Mouse (Mus musculus) c-Kit-positive CD71-positive TER-119-negative erythroid progenitor cells, embryonic 14.5 days (primary cell): ENCODE measurements around the gene Vmn1r188.
"Not testable (repeated sequence)": the region's sequence is repeated elsewhere in the genome, so short reads cannot be mapped to it uniquely, and the experiment has no call there.

Experiments
- DNase-seq: peaks from one replicate; pipeline ENCODE4 v3.0.0-alpha.2; 2013; ENCODE audit warnings: low read depth

Gene Vmn1r188

GRCm38 (mm10) chr13:22049737-22050440 lies 34.4 kb upstream of the Vmn1r188 start:
- no peak for DNase-seq

GRCm38 (mm10) chr13:22050591-22051522 lies 33.4 kb upstream of the Vmn1r188 start:
- peak; percentile 90 for DNase-seq

DNA sequence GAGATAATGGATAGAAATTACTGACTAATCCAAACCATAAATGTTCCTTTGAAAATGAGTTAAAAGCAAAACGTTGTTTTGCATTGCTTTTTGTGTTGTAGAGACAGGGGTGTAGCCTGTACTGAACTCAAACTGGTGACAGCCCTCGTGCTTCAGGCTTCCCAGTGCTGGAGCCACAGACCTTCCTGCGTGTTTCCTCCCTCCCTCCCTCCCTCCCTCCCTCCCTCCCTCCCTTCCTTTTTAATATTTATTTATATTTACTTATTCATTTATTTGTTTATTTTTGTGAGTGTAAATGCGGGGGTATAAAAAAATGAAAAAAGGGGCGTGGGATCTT lies 32.7 kb upstream of the Vmn1r188 start:
- no peak for DNase-seq

- no peak for DNase-seq
Measured at GRCm38 (mm10) chr13:22053754-22054153, 30.5 kb upstream of the Vmn1r188 start.

- no peak for DNase-seq
Measured at GRCm38 (mm10) chr13:22061422-22061821, 22.8 kb upstream of the Vmn1r188 start.

DNA sequence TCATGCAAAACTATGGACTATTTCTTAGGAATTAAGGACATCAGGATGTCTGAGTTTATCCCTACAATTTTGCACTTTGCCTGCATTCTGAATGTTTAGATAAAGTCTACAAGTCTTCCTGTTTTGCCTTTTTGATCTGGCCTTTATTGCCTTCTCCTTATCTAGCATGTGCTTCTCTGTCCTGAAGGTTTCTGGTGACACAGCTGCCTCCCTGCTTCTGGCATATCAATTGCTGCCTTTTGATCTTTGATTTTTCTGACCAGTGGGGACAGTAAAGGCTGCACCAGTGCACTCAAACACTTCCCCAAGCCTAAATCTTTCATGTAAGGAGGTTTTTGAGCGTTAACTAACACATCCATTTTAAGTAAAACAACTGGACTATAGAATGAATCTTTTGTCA lies 20.8 kb upstream of the Vmn1r188 start:
- DNase-seq, result no peak

- not testable (repeated sequence) for DNase-seq
Measured at GRCm38 (mm10) chr13:22105724-22106123, 21.5 kb downstream of the Vmn1r188 start, which contains the start of gene Vmn1r189. Vmn1r189 (minus strand) TSS chr13:22105824.

DNA sequence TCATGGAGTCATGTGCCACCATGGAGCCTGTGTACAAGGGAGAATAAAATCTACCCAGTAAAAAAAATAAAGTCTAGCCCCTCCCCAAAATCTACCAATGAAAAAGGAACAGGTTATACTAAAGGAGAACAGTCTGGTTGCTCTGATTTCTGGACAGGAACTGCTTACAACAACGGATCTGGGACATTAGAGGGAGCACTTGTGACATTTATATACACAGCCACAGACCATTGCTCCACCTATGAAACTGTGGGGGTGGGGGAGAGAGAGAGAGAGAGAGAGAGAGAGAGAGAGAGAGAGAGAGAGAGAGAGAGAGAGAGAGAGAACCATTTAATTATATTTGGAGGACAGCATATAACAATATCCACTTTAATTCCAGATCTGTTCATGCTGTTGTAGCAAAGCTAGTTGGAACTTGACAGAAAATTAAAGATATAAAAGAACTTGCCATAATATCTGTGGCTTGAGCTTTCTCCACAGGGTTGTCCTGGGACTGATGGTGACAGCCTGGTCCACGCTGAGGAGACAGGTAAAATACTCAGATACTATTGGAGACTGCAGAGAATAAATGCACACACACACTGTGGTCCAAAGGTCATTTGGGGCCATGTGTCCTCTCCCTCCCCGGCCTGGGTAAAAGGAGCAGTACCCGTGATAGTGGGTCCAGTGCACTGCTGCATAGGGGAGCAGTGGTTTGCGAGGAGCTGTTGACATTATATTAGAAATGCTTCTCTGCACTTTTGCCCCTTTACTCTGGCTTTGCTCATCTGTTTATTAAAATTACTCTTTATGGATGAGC lies 52.5 kb downstream of the Vmn1r188 start:
- DNase-seq, result not testable (repeated sequence)
